Mouse (Mus musculus) lung, postnatal 0 days (tissue): ENCODE results near the gene Gad1. TPM values are rescaled to one million over a fixed set of nuclear protein-coding genes. Genes with fewer than 3 reads are reported as not detected.

Experiments
- ATAC-seq: fragments of 200-750 bp; cut with Nextera tagmentation; 2 replicates; pipeline ENCODE4 v1.8.0; 2017; ENCODE audit warnings: moderate library complexity
- DNase-seq: peaks from one replicate; pipeline ENCODE4 v3.0.0-alpha.2; 2016; ENCODE audit warnings: low spot score
- H3K27ac ChIP-seq: fragments of 300-500 bp; sonication (generic); 2 replicates; pipeline ENCODE4 v1.5.1; 2014; ENCODE audit warnings: antibody characterized with exemption, mild to moderate bottlenecking, low read length, mixed read lengths
- H3K27me3 ChIP-seq: fragments of 300-500 bp; sonication (generic); replicated peaks from 2 replicates; pipeline ENCODE4 v1.6.1; 2014; ENCODE audit warnings: low read length, mixed read lengths; ENCODE audit not compliant: insufficient read depth
- H3K36me3 ChIP-seq: fragments of 300-500 bp; sonication (generic); 2 replicates; pipeline ENCODE4 v1.6.1; 2014; ENCODE audit warnings: low read length, mixed read lengths; ENCODE audit not compliant: insufficient read depth
- H3K4me1 ChIP-seq: fragments of 300-500 bp; sonication (generic); 2 replicates; pipeline ENCODE4 v1.6.1; 2014; ENCODE audit warnings: antibody characterized with exemption, low read depth, low read length, mixed read lengths; ENCODE audit not compliant: insufficient read depth
- H3K4me2 ChIP-seq: fragments of 300-500 bp; sonication (generic); replicated peaks from 2 replicates; pipeline ENCODE4 v1.6.1; 2014; ENCODE audit warnings: low read depth, mild to moderate bottlenecking, low read length, moderate library complexity, mixed read lengths
- H3K4me3 ChIP-seq: fragments of 300-500 bp; sonication (generic); 2 replicates; pipeline ENCODE4 v1.5.1; 2014; ENCODE audit warnings: low read depth, low read length
- H3K9ac ChIP-seq: fragments of 300-500 bp; sonication (generic); replicated peaks from 2 replicates; pipeline ENCODE4 v1.6.1; 2014; ENCODE audit warnings: low read depth, mild to moderate bottlenecking
- H3K9me3 ChIP-seq: fragments of 300-500 bp; sonication (generic); 2 replicates; pipeline ENCODE4 v1.6.1; 2016; ENCODE audit warnings: low read length, mixed read lengths
- CTCF ChIP-seq: IDR thresholded peaks from 2 replicates; pipeline ENCODE4 v1.5.1; 2016; ENCODE audit warnings: antibody characterized with exemption, mild to moderate bottlenecking
- EP300 ChIP-seq: IDR thresholded peaks from 2 replicates; pipeline ENCODE4 v1.6.1; 2016; ENCODE audit warnings: antibody characterized with exemption, mild to moderate bottlenecking, control low read depth
- WGBS: fragments of 180-500 bp; shearing (Covaris S2); extraction: QIAGEN DNeasy Blood & Tissue Kit; methylation state at CpG from one replicate; pipeline ENCODE4 v1.1.7; 2014; 5-methylcytosine and 5-hydroxymethylcytosine counted together
- polyA plus RNA-seq: library from polyadenylated mRNA; unstranded; fragments of >200 nt; fragmentation: Nextera tagmentation; extraction: Ambion mirVana; gene quantifications from 2 replicates; pipeline ENCODE4 v1.2.1, GENCODE M21; 2015

Gad1 gene
- polyA plus RNA-seq, 1 experiment from 2014 or later: 0.26 TPM

GRCm38 (mm10) chr2:70642971-70643565, 90.2 kb downstream of the Gad1 start:
- Histone ChIP-seq H3K9me3 (no peaks in the 10 kb centered on the region), H3K9ac (no peak overlapping the region), H3K27me3 (no peaks in the 10 kb centered on the region), H3K4me2 (no peak overlapping the region), H3K27ac (no peak overlapping the region), H3K4me3 (no peak overlapping the region), H3K4me1 (no peaks in the 10 kb centered on the region), H3K36me3 (no peaks in the 10 kb centered on the region)
- TF ChIP-seq CTCF (no peak), EP300 (no peak)
- DNase-seq (no peak), ATAC-seq (no peak)
- 57% methylated on average over 16 of the region's 16 CpGs for WGBS

- Histone ChIP-seq H3K27me3 (no peaks in the 10 kb centered on the region), H3K4me1 (no peaks in the 10 kb centered on the region), H3K27ac (no peak overlapping the region), H3K4me3 (no peak overlapping the region), H3K9ac (no peak overlapping the region), H3K9me3 (no peaks in the 10 kb centered on the region), H3K4me2 (no peak overlapping the region), H3K36me3 (no peaks in the 10 kb centered on the region)
- 69% methylated on average over 6 of the region's 6 CpGs for WGBS
- TF ChIP-seq EP300: no peak
- TF ChIP-seq CTCF: no peak
- no peak for DNase-seq
- no peak for ATAC-seq
These were observed 92.5 kb downstream of the Gad1 start for GRCm38 (mm10) chr2:70645266-70645780.

- no peaks in the 10 kb centered on the region for H3K9me3 ChIP-seq
- no peak overlapping the region for H3K4me2 ChIP-seq
- no peak for ATAC-seq
- WGBS: 57% methylated on average over 4 of the region's 4 CpGs
- no peak for TF ChIP-seq CTCF
- H3K4me1 ChIP-seq: no peaks in the 10 kb centered on the region
- DNase-seq: no peak
- no peak overlapping the region for H3K9ac ChIP-seq
- H3K4me3 ChIP-seq: no peak overlapping the region
- H3K27me3 ChIP-seq: no peaks in the 10 kb centered on the region
- no peak overlapping the region for H3K27ac ChIP-seq
- H3K36me3 ChIP-seq: no peaks in the 10 kb centered on the region
These were observed 94.8 kb downstream of the Gad1 start for GRCm38 (mm10) chr2:70647681-70648080.

GRCm38 (mm10) chr2:70648271-70648670, 95.4 kb downstream of the Gad1 start:
- H3K36me3 ChIP-seq: no peaks in the 10 kb centered on the region
- DNase-seq (no peak), ATAC-seq (no peak)
- no peaks in the 10 kb centered on the region for H3K4me1 ChIP-seq
- no peaks in the 10 kb centered on the region for H3K27me3 ChIP-seq
- 79% methylated on average over 5 of the region's 5 CpGs for WGBS
- TF ChIP-seq EP300 (no peak), CTCF (no peak)
- no peak overlapping the region for H3K4me2 ChIP-seq
- no peak overlapping the region for H3K4me3 ChIP-seq
- H3K9me3 ChIP-seq: no peaks in the 10 kb centered on the region
- no peak overlapping the region for H3K9ac ChIP-seq
- no peak overlapping the region for H3K27ac ChIP-seq

GRCm38 (mm10) chr2:70649471-70649870, 96.6 kb downstream of the Gad1 start:
- no peak for DNase-seq
- no peak for ATAC-seq
- no peaks in the 10 kb centered on the region for H3K9me3 ChIP-seq
- no peaks in the 10 kb centered on the region for H3K4me1 ChIP-seq
- H3K4me3 ChIP-seq: no peak overlapping the region
- WGBS: 93% methylated on average over 4 of the region's 4 CpGs
- TF ChIP-seq EP300: no peak
- TF ChIP-seq CTCF: no peak
- no peak overlapping the region for H3K4me2 ChIP-seq
- no peaks in the 10 kb centered on the region for H3K27me3 ChIP-seq
- H3K36me3 ChIP-seq: no peaks in the 10 kb centered on the region
- H3K27ac ChIP-seq: no peak overlapping the region
- no peak overlapping the region for H3K9ac ChIP-seq

Other genes with a start within 250 kb of the Gad1 start
- gene Sp5, start 78.1 kb upstream of the Gad1 start, polyA plus RNA-seq: 4.2 and 6.3 TPM in 2 replicates
- 16.4 and 19.1 TPM in 2 replicates for gene Erich2, start 44.3 kb upstream of the Gad1 start, polyA plus RNA-seq
- gene Gorasp2, start 108.5 kb downstream of the Gad1 start, polyA plus RNA-seq: 122 and 133 TPM in 2 replicates
- gene Gm26558, start 109.0 kb downstream of the Gad1 start, polyA plus RNA-seq: 2.8 and 4.4 TPM in 2 replicates